Mouse (Mus musculus): ENCODE results near the gene Gm20830.
"Not testable (repeated sequence)": the region's sequence is repeated elsewhere in the genome, so short reads cannot be mapped to it uniquely, and the experiment has no call there.

Gm20830 gene

DNA sequence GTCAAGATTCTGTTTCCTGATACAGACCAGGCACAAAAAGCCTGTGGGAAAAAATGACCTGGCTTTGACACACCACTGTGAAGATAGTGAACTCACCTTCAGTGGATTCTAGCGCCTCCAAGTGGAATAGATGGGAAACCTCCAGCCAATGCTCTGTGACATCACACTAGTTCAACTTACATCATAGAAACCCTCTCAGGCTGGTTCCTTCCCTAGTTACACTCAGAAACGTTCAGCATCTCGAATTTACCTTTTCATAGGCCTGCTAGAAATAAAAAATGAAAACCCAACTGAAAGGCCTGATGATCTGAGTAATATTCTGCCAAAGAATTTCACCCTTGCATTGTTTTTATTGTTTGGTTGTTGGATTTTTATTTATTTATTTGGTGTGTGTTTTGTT, at the start of gene Gm20830:
Gene Gm20830 (minus strand): TSS at position 101 of the 400 bp plus-strand sequence.
- DNase-seq, result not testable (repeated sequence)
